Mouse (Mus musculus) ES-E14 (cell line): ENCODE data around the gene Plg. TPM values are rescaled to one million over a fixed set of nuclear protein-coding genes. Genes with fewer than 3 reads are reported as not detected.

Experiments used
- DNase-seq: peaks from one replicate; pipeline ENCODE4 v3.0.0-alpha.2; 2013; ENCODE audit warnings: low read depth, low spot score
- H3K27ac ChIP-seq: 2 replicates; pipeline ENCODE4 v1.5.1; 2012; ENCODE audit warnings: low read depth, mild to moderate bottlenecking, low read length, moderate library complexity, mixed read lengths; ENCODE audit not compliant: poor library complexity, insufficient read depth, severe bottlenecking
- H3K36me3 ChIP-seq: 2 replicates; pipeline ENCODE4 v1.6.1; 2012; ENCODE audit warnings: mild to moderate bottlenecking, low read length, moderate library complexity, mixed read lengths; ENCODE audit not compliant: control insufficient read depth, poor library complexity, insufficient read depth, severe bottlenecking
- H3K4me1 ChIP-seq, 2 experiments: fragments of 150-350 bp in 1 of 2; sonication (generic) in 1 of 2; 2 replicates each; pipeline ENCODE4 v1.6.1; 2012; ENCODE audit warnings: low read length in 2 of 2, mild to moderate bottlenecking in 1 of 2, mixed read lengths in 1 of 2; ENCODE audit not compliant: control insufficient read depth in 2 of 2, insufficient read depth in 2 of 2, poor library complexity in 1 of 2
- H3K4me3 ChIP-seq, 2 experiments: fragments of 150-350 bp in 1 of 2; sonication (generic) in 1 of 2; 2 replicates each; pipeline ENCODE4 v1.5.1; 2012; ENCODE audit warnings: low read length in 2 of 2, low read depth in 1 of 2, mild to moderate bottlenecking in 1 of 2, mixed read lengths in 1 of 2; ENCODE audit not compliant: insufficient read depth in 1 of 2, poor library complexity in 1 of 2, severe bottlenecking in 1 of 2
- H3K9ac ChIP-seq: 2 replicates; pipeline ENCODE4 v1.6.1; 2012; ENCODE audit warnings: low read depth, mild to moderate bottlenecking, low read length, mixed read lengths; ENCODE audit not compliant: poor library complexity, insufficient read depth, severe bottlenecking
- H3K9me3 ChIP-seq: fragments of 150-350 bp; sonication (generic); 2 replicates; pipeline ENCODE4 v1.6.1; 2012; ENCODE audit warnings: low read depth, mild to moderate bottlenecking, low read length; ENCODE audit not compliant: control insufficient read depth, insufficient read depth
- CHD2 ChIP-seq: IDR thresholded peaks from 2 replicates; pipeline ENCODE4 v1.6.1; 2014; ENCODE audit warnings: mild to moderate bottlenecking, low read depth, low read length, inconsistent platforms
- HCFC1 ChIP-seq: IDR thresholded peaks from 2 replicates; pipeline ENCODE4 v1.6.1; 2012; ENCODE audit warnings: low read length, inconsistent platforms, borderline replicate concordance; ENCODE audit not compliant: insufficient read depth
- MAFK ChIP-seq: IDR thresholded peaks from 2 replicates; pipeline ENCODE4 v1.6.1; 2014; ENCODE audit warnings: mild to moderate bottlenecking, low read depth, low read length, inconsistent platforms; ENCODE audit not compliant: insufficient read depth
- ZC3H11A ChIP-seq: IDR thresholded peaks from 2 replicates; pipeline ENCODE4 v1.6.1; 2012; ENCODE audit warnings: low read depth, mild to moderate bottlenecking, inconsistent platforms, low read length, borderline replicate concordance
- ZNF384 ChIP-seq: IDR thresholded peaks from 2 replicates; pipeline ENCODE4 v1.6.1; 2012; ENCODE audit warnings: low read depth, low read length, inconsistent platforms
- in situ Hi-C, 2 experiments: fragments of 600-800 bp; cut with MboI; formaldehyde crosslinking; loops; one replicate each; pipeline ENCODE4 v1.15.1; 2025; ENCODE audit warnings: low sequenced_read_pairs in 2 of 2, inconsistent platforms in 1 of 2; ENCODE audit not compliant: unreplicated experiment in 2 of 2
- total RNA-seq: library from RNA; depleted of rRNA; stranded (reverse); fragments of 300-350 nt; gene quantifications from 2 replicates; pipeline ENCODE4 v1.2.3, GENCODE M21; 2012

Gene Plg
- total RNA-seq, 1 experiment = not detected

- no peaks in the 10 kb centered on the region for H3K9me3 ChIP-seq
- H3K9ac ChIP-seq = peak overlapping the region; percentile 65; the same call in 1 of the 2 replicates
- in situ Hi-C loops = loop anchor here (10.0 to 25.0 kb wide), 2 partner anchors 323 to 325 kb away; no protein-coding TSS in a partner anchor
- H3K4me3 ChIP-seq = peak overlapping the region; percentile 38 to 49; a peak in 2 of 4 replicates
- no peak for TF ChIP-seq ZNF384
- TF ChIP-seq HCFC1 = no peak
- TF ChIP-seq ZC3H11A = no peak
- TF ChIP-seq MAFK = no peak
- no peak for TF ChIP-seq CHD2
- no peak overlapping the region for H3K27ac ChIP-seq
- no peak for DNase-seq
- H3K36me3 ChIP-seq = no peaks in the 10 kb centered on the region
- H3K4me1 ChIP-seq = peaks cover 0 to 5% of the 10 kb centered on the region in 2 experiments; a peak in 1 of 4 replicates
Measured at GRCm38 (mm10) chr17:12359876-12360275, 18.5 kb upstream of the Plg start.

GRCm38 (mm10) chr17:12363601-12364425 lies 14.6 kb upstream of the Plg start:
- no peak for DNase-seq
- in situ Hi-C loops = loop anchor here (10.0 to 25.0 kb wide), 2 partner anchors 327 to 329 kb away; no protein-coding TSS in a partner anchor

GRCm38 (mm10) chr17:12364426-12364735 lies 14.0 kb upstream of the Plg start:
- TF ChIP-seq CHD2 (no peak), MAFK (no peak), ZNF384 (no peak)
- H3K9ac ChIP-seq = no peak overlapping the region
- no peak overlapping the region for H3K4me3 ChIP-seq
- DNase-seq = no peak
- no peak overlapping the region for H3K27ac ChIP-seq
- in situ Hi-C loops = loop anchor here (10.0 to 25.0 kb wide), 2 partner anchors 327 to 330 kb away; no protein-coding TSS in a partner anchor
- peaks cover 0 to 7% of the 10 kb centered on the region in 2 experiments; a peak in 1 of 4 replicates for H3K4me1 ChIP-seq
- no peaks in the 10 kb centered on the region for H3K36me3 ChIP-seq
- H3K9me3 ChIP-seq = no peaks in the 10 kb centered on the region

More at GRCm38 (mm10) chr17:12363601-12364425, 14.6 kb upstream of the Plg start:
- no peak for TF ChIP-seq MAFK
- no peak for TF ChIP-seq HCFC1
- TF ChIP-seq ZNF384 = no peak
- TF ChIP-seq ZC3H11A = no peak
- no peak for TF ChIP-seq CHD2
- H3K9me3 ChIP-seq = no peaks in the 10 kb centered on the region
- no peak overlapping the region for H3K9ac ChIP-seq
- H3K36me3 ChIP-seq = no peaks in the 10 kb centered on the region
- no peak overlapping the region for H3K27ac ChIP-seq
- H3K4me1 ChIP-seq = peaks cover 0 to 7% of the 10 kb centered on the region in 2 experiments; a peak in 1 of 4 replicates
- no peak overlapping the region for H3K4me3 ChIP-seq

- no peak for DNase-seq
- no peak overlapping the region for H3K27ac ChIP-seq
- H3K36me3 ChIP-seq = no peaks in the 10 kb centered on the region
- H3K4me1 ChIP-seq = peaks cover 0 to 12% of the 10 kb centered on the region in 2 experiments; a peak in 1 of 4 replicates
- 0 out of 2 replicates have a peak, but pooled peaks have one; percentile 27 for TF ChIP-seq ZC3H11A
- no peak for TF ChIP-seq HCFC1
- no peak for TF ChIP-seq CHD2
- in situ Hi-C loops = loop anchor here (10.0 to 25.0 kb wide), 2 partner anchors 330 to 333 kb away; no protein-coding TSS in a partner anchor
- H3K9me3 ChIP-seq = no peaks in the 10 kb centered on the region
- no peak overlapping the region for H3K9ac ChIP-seq
- H3K4me3 ChIP-seq = no peak overlapping the region
Measured at GRCm38 (mm10) chr17:12367373-12367930, 11.0 kb upstream of the Plg start.
